Mouse (Mus musculus) hindbrain, embryonic 10.5 days (tissue): ENCODE data around the gene Abtb2. TPM values are rescaled to one million over a fixed set of nuclear protein-coding genes. Genes with fewer than 3 reads are reported as not detected.

Experiments
- DNase-seq: peaks from one replicate; pipeline ENCODE4 v3.0.0-alpha.2; 2017; ENCODE audit warnings: low spot score
- H3K27ac ChIP-seq: fragments of 300-500 bp; sonication (generic); 2 replicates; pipeline ENCODE4 v1.5.1; 2016; ENCODE audit warnings: mild to moderate bottlenecking, moderate library complexity
- H3K27me3 ChIP-seq: fragments of 300-500 bp; sonication (generic); 2 replicates; pipeline ENCODE4 v1.6.1; 2016; ENCODE audit warnings: mild to moderate bottlenecking; ENCODE audit not compliant: poor library complexity, insufficient read depth, severe bottlenecking
- H3K36me3 ChIP-seq: fragments of 300-500 bp; sonication (generic); 2 replicates; pipeline ENCODE4 v1.6.1; 2016; ENCODE audit warnings: mild to moderate bottlenecking, moderate library complexity
- H3K4me1 ChIP-seq: fragments of 300-500 bp; sonication (generic); replicated peaks from 2 replicates; pipeline ENCODE4 v1.6.1; 2016; ENCODE audit warnings: mild to moderate bottlenecking
- H3K4me3 ChIP-seq: fragments of 300-500 bp; sonication (generic); 2 replicates; pipeline ENCODE4 v1.5.1; 2016; ENCODE audit warnings: mild to moderate bottlenecking, moderate library complexity
- H3K9me3 ChIP-seq: fragments of 300-500 bp; sonication (generic); 2 replicates; pipeline ENCODE4 v1.6.1; 2016; ENCODE audit warnings: mild to moderate bottlenecking, moderate library complexity
- WGBS: fragments of 180-500 bp; shearing (Covaris S2); methylation state at CpG from one replicate; pipeline ENCODE4 v1.1.7; 2016; 5-methylcytosine and 5-hydroxymethylcytosine counted together
- polyA plus RNA-seq: library from polyadenylated mRNA; unstranded; fragments of >200 nt; fragmentation: Nextera tagmentation; extraction: Ambion mirVana; gene quantifications from 2 replicates; pipeline ENCODE4 v1.2.1, GENCODE M21; 2016

Abtb2 gene
- polyA plus RNA-seq, 1 experiment from 2014 or later: 21.3 TPM

GRCm38 (mm10) chr2:103659648-103660556 is 93.8 kb downstream of the Abtb2 start:
- Histone ChIP-seq H3K9me3 (no peaks in the 10 kb centered on the region), H3K36me3 (no peaks in the 10 kb centered on the region), H3K27me3 (peaks cover 8% of the 10 kb centered on the region; the same call in 1 of the 2 replicates), H3K27ac (peak overlapping the region; percentile 79), H3K4me1 (peaks cover 53% of the 10 kb centered on the region), H3K4me3 (no peak overlapping the region)
- 69% methylated on average over 15 of the region's 15 CpGs for WGBS
- DNase-seq: peak; percentile 37

GRCm38 (mm10) chr2:103661696-103662095 is 95.6 kb downstream of the Abtb2 start:
- no peaks in the 10 kb centered on the region for H3K36me3 ChIP-seq

GRCm38 (mm10) chr2:103662121-103662520 is 96.0 kb downstream of the Abtb2 start:
- Histone ChIP-seq H3K36me3 (no peaks in the 10 kb centered on the region), H3K4me3 (no peak overlapping the region), H3K9me3 (no peaks in the 10 kb centered on the region), H3K4me1 (peaks cover 39% of the 10 kb centered on the region), H3K27ac (0 out of 2 replicates have a peak overlapping the region, but pooled peaks have one; percentile 1), H3K27me3 (peaks cover 6% of the 10 kb centered on the region; the same call in 1 of the 2 replicates)
- DNase-seq: no peak
- WGBS: 74% methylated on average over 4 of the region's 4 CpGs

More at GRCm38 (mm10) chr2:103661696-103662095, 95.6 kb downstream of the Abtb2 start:
- Histone ChIP-seq H3K27ac (0 out of 2 replicates have a peak overlapping the region, but pooled peaks have one; percentile 1), H3K27me3 (peaks cover 6% of the 10 kb centered on the region; the same call in 1 of the 2 replicates), H3K4me3 (no peak overlapping the region), H3K4me1 (peaks cover 39% of the 10 kb centered on the region), H3K9me3 (no peaks in the 10 kb centered on the region)
- WGBS: 57% methylated on average over 1 of the region's 1 CpGs
- DNase-seq: no peak

GRCm38 (mm10) chr2:103664341-103664740 is 98.2 kb downstream of the Abtb2 start:
- WGBS: 80% methylated on average over 6 of the region's 6 CpGs
- H3K27me3 ChIP-seq: no peaks in the 10 kb centered on the region; the same call in 1 of the 2 replicates
- H3K36me3 ChIP-seq: no peaks in the 10 kb centered on the region
- no peak for DNase-seq
- no peak overlapping the region for H3K27ac ChIP-seq
- no peak overlapping the region for H3K4me3 ChIP-seq
- peaks cover 46% of the 10 kb centered on the region for H3K4me1 ChIP-seq
- no peaks in the 10 kb centered on the region for H3K9me3 ChIP-seq

- Histone ChIP-seq H3K36me3 (no peaks in the 10 kb centered on the region), H3K4me1 (peaks cover 36% of the 10 kb centered on the region), H3K9me3 (no peaks in the 10 kb centered on the region), H3K27ac (no peak overlapping the region), H3K4me3 (no peak overlapping the region), H3K27me3 (no peaks in the 10 kb centered on the region; the same call in 1 of the 2 replicates)
- 79% methylated on average over 8 of the region's 8 CpGs for WGBS
- DNase-seq: no peak
Measured at GRCm38 (mm10) chr2:103667962-103668815, 102.1 kb downstream of the Abtb2 start.

GRCm38 (mm10) chr2:103668939-103669338 is 102.8 kb downstream of the Abtb2 start:
- no peaks in the 10 kb centered on the region for H3K9me3 ChIP-seq
- no peak overlapping the region for H3K27ac ChIP-seq
- peaks cover 35% of the 10 kb centered on the region for H3K4me1 ChIP-seq
- H3K27me3 ChIP-seq: no peaks in the 10 kb centered on the region
- DNase-seq: no peak
- 88% methylated on average over 8 of the region's 8 CpGs for WGBS
- H3K4me3 ChIP-seq: no peak overlapping the region
- H3K36me3 ChIP-seq: no peaks in the 10 kb centered on the region

GRCm38 (mm10) chr2:103669561-103669960 is 103.5 kb downstream of the Abtb2 start:
- H3K9me3 ChIP-seq: no peaks in the 10 kb centered on the region
- 81% methylated on average over 4 of the region's 4 CpGs for WGBS
- DNase-seq: no peak
- H3K27me3 ChIP-seq: no peaks in the 10 kb centered on the region
- H3K4me1 ChIP-seq: peaks cover 31% of the 10 kb centered on the region
- no peak overlapping the region for H3K4me3 ChIP-seq
- no peaks in the 10 kb centered on the region for H3K36me3 ChIP-seq
- no peak overlapping the region for H3K27ac ChIP-seq

GRCm38 (mm10) chr2:103670276-103670680 is 104.2 kb downstream of the Abtb2 start:
- no peak for DNase-seq
- 70% methylated on average over 3 of the region's 3 CpGs for WGBS
- 0 out of 2 replicates have a peak overlapping the region, but pooled peaks have one; percentile 3 for H3K27ac ChIP-seq

GRCm38 (mm10) chr2:103672573-103673119 is 106.5 kb downstream of the Abtb2 start:
- H3K4me1 ChIP-seq: peaks cover 47% of the 10 kb centered on the region
- WGBS: 76% methylated on average over 7 of the region's 7 CpGs
- no peaks in the 10 kb centered on the region for H3K36me3 ChIP-seq
- no peak overlapping the region for H3K4me3 ChIP-seq
- DNase-seq: no peak
- no peaks in the 10 kb centered on the region for H3K27me3 ChIP-seq
- no peak overlapping the region for H3K27ac ChIP-seq
- H3K9me3 ChIP-seq: no peaks in the 10 kb centered on the region

More at GRCm38 (mm10) chr2:103670276-103670680, 104.2 kb downstream of the Abtb2 start:
- Histone ChIP-seq H3K4me3 (no peak overlapping the region), H3K36me3 (no peaks in the 10 kb centered on the region), H3K9me3 (no peaks in the 10 kb centered on the region), H3K4me1 (peaks cover 31% of the 10 kb centered on the region), H3K27me3 (no peaks in the 10 kb centered on the region)

GRCm38 (mm10) chr2:103673609-103674008 is 107.5 kb downstream of the Abtb2 start:
- H3K4me3 ChIP-seq: no peak overlapping the region
- H3K27ac ChIP-seq: no peak overlapping the region
- H3K4me1 ChIP-seq: peaks cover 48% of the 10 kb centered on the region
- 87% methylated on average over 4 of the region's 4 CpGs for WGBS
- H3K9me3 ChIP-seq: no peaks in the 10 kb centered on the region
- no peak for DNase-seq
- H3K36me3 ChIP-seq: no peaks in the 10 kb centered on the region
- no peaks in the 10 kb centered on the region for H3K27me3 ChIP-seq

GRCm38 (mm10) chr2:103675391-103675790 is 109.3 kb downstream of the Abtb2 start:
- Histone ChIP-seq H3K9me3 (no peaks in the 10 kb centered on the region), H3K4me3 (no peak overlapping the region), H3K36me3 (no peaks in the 10 kb centered on the region), H3K4me1 (peaks cover 34% of the 10 kb centered on the region), H3K27me3 (no peaks in the 10 kb centered on the region), H3K27ac (no peak overlapping the region)
- WGBS: 86% methylated on average over 5 of the region's 5 CpGs
- DNase-seq: no peak

GRCm38 (mm10) chr2:103676808-103677207 is 110.7 kb downstream of the Abtb2 start:
- no peak overlapping the region for H3K27ac ChIP-seq
- H3K9me3 ChIP-seq: no peaks in the 10 kb centered on the region
- 66% methylated on average over 2 of the region's 2 CpGs for WGBS
- DNase-seq: no peak
- no peaks in the 10 kb centered on the region for H3K36me3 ChIP-seq
- no peaks in the 10 kb centered on the region for H3K27me3 ChIP-seq
- peaks cover 33% of the 10 kb centered on the region for H3K4me1 ChIP-seq
- H3K4me3 ChIP-seq: no peak overlapping the region
